Mouse (Mus musculus) ZHBTc4 (cell line): ENCODE measurements around the gene Kin.
A peak's percentile ranks its signal among the peaks of the same experiment; 100 is the strongest.

Experiments used
- DNase-seq: peaks from one replicate; pipeline ENCODE4 v3.0.0-alpha.2; 2011; ENCODE audit warnings: low read depth, low spot score

Kin gene

DNA sequence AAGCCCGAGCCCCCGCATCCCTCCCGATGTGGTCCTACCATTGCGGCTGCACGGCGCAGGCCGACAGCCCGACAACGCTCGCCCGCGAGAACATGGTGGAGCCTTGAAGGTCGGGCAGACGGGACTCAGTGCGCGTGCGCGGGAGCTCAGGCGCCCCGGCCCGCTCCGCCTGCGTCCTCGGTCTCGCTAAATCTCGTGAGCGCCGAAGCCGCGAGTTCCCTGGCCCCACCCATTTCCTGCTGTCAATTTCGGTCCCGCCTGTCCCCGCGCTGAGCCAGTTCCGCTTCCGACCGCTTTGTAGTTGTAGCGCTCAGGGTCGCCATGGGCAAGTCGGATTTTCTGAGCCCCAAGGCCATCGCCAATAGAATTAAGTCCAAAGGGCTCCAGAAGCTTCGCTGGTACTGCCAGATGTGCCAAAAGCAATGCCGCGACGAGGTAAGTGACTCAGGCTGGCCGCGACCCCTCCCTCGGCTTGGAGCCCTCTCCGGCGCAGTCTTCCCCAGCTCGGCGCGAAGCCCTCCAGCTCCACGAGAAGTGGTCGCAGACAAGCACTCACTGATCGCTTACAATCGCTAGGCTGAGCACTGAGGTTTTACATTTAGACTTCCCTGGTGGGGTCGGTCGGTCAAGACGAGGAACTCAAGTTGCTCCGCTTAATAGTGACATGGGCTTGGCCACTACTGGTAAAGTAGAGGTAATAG is at the start of gene Kin, which contains the start of gene Atp5c1:
TSS of gene Kin (plus strand) at position 284 of the 701 bp plus-strand sequence.
TSS of gene Atp5c1 (minus strand) at position 201 of the 701 bp plus-strand sequence.
- DNase-seq, result peak; percentile 99

DNA sequence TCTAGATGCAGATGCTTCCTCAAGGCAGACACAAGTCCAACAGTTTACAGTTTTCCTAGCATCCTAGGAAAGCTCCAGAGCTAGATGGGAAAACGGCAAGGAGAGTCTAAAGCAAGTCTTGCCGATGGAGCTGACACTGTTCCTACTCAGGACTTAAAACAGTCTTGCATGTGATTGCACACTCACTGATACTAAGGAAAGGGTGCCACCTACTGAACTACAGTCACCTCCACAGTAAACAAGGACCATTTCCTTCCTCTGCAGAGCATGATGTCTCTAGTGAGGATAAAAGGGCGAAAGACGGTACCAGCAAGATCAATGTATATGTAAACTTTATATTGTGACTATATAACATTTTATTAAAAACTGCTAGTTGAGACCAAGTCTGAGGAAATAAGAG is 46.7 kb upstream of the Kin start:
- DNase-seq, result no peak

DNA sequence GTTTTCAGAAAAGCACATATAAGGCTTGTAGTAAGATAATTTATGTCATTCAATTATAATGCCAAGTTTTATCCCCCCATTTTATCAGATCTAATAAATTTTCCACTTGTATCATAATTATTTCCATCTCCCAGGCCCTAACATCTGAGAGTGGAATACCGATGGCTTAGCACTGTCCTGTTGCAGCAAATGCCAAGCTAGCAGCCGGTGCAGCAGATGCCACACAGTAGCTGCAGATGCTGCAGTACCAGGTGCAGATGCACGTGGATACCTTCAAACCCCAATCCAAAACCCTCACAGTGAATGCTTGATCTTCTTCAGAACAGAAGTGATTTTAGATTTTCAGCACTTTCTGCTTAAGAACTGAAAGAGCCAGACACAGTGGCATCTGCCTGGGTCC is 45.4 kb upstream of the Kin start:
- no peak for DNase-seq

DNA sequence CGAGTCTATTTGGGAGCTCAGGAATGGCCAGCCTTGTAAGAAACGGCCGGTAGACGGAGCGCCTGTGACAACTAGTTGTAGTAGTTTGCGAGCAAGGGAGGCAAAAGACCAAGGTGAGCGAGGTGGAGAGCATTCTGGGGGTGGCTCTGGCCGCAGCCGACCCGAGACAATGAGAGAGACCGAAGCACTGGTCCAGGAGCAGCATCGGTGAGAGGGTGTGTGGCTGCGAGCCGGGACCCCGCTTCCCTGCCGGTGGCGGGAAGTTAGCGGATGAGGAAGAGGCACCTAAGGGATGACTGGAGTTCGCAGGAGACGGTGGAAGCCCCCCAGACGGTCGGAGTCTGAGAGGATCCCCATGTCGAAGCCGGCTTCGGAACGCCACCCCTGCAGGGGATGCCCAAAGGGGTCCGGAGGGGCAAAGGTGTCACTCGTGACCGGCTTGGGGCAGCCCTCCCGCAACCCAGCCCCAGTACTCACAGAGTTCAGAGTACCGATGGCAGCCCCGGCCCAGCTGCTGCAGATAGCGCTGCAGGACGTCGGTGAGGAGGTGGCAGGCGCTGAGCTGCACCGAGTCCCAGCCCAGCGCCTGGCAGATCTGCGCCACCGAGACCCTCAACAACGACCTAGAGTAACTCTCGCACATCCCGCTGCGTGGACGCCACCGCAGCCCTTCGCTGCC is 32.5 kb upstream of the Kin start:
- peak; percentile 43 for DNase-seq

DNA sequence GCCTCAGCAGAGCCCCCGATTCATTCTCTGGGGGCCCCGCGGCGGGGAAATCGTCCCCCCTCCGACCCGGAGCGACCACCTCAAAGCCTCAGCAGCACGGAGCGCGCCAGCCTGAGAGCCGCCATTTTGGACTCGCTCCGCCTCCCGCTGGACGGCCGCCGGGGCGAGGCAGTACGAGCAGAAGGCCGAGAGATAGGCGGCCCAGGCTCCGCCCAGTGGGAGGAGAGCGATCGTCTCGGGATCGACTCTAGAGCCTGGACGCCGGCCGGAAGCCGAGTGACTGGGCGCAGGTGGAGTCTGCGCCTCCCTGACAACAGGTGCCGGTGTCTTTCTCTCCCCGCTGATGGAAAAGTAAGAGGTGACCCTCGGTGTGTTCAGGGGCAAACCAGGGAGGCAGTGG is 31.9 kb upstream of the Kin start, which contains the start of gene Taf3:
TSS of gene Taf3 (minus strand) at position 136 of the 400 bp plus-strand sequence.
- DNase-seq, result peak; percentile 98

DNA sequence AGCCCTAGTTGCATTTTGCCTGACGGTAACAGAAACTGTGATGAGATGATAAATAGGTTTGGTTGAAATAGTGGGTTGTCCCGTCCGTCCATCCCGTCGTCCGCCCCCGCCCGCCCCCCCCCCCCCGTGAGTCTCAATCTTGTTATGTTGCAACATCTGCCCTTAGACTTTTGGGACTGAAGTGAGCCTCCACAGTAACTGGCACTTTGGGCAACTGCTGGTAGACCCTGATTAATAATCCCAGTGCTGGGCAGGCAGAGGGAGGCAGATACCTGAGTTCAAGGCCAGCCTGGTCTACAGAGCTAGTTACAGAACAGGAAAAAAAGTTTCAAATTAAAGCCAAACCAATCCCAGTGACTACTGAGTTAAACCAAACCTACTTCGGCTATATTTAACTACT is 30.9 kb upstream of the Kin start:
- DNase-seq, result no peak

DNA sequence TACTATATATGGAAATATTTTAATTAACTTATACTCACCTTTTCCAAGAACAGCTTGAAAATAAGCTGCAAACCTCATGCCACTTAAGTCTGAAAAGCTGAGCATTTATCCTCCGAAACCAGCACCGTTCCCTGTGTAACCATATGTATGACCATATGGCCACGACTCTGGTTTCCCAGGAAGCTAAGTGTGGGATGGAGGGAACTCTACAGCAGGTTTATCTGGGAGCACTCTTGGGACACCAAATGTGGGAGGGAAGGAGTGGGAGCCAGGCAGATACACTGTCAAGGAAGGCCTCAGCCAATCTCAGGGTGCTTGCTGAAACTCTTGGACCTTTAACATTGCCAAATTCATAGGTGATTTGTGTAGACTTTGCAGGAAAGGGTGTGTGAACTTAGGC is 29.5 kb upstream of the Kin start:
- no peak for DNase-seq

DNA sequence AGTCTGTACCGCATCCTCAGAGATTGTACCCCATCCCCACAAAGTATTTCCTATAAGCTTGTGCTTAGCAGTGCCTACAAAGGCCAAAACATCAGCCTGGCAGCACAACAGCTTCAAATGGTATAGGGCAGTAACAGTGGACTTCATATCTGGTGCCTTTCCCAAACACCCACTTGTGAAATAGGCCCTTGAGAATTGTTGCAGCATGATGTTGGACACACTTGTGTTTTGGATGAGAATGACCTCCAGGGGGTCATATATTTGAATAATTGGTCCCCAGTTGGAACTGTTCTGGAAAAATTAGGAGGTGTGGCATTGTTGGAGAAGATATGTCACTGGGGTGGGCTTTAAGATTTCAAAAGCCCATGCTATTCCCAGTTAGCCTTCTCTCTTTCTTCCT is 28.4 kb upstream of the Kin start:
- no peak for DNase-seq

DNA sequence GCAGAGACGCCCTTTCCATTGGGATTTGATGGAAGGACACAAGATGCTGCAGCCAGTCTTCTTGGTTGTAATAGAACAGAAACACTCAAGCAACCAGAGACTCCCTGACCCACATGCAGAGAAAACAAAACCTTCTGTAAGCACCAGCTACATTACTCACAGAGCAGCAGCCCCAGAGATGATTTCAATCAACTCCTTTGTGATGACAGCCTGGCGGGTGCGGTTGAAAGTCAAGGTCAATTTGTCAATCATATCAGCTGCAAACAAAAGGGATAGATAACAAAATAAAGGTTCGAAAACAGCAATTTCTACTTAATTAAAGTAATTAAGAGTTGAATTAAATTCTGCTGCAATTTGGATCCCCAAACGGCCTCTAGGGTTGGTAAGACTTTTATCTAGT is 21.6 kb upstream of the Kin start:
- no peak for DNase-seq

DNA sequence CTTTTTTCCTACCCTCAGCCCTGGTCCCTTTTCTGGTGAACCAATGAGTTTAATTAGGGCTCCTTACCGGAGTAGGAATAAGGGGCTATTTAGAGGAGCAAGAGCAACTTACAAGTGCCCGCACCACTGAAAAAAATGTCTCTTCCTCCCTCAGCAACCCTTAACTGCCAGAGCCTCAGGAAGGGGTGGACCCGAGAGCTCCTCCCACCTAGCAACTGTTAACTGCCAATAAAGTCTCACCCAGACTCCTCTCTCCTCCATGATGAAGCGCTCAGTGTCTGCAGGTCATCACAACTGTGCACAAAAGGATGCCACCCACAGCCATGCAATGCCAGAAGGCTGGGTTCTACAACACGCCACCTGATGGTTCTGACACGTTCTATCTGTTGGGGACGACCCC is 8.6 kb upstream of the Kin start:
- peak; percentile 35 for DNase-seq

DNA sequence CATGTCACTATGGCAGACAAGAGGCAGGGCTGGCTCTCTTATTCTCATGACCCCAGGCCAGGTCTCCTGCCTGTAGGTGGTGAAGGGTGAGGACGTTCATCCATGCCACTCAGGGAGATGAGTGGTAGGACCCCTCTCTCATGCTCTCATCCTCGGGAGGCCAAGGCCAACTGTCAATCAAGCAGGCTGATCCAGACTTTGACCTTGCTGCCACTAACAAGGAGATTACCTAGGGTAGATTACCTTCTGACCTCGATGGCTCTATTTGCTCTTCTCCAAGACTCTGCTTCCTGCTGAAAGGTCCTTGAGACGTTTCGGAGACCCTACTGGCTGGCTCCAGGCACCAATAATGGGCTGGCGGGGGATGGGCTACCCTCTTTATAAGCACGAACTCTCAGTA is 5.9 kb upstream of the Kin start:
- no peak for DNase-seq

DNA sequence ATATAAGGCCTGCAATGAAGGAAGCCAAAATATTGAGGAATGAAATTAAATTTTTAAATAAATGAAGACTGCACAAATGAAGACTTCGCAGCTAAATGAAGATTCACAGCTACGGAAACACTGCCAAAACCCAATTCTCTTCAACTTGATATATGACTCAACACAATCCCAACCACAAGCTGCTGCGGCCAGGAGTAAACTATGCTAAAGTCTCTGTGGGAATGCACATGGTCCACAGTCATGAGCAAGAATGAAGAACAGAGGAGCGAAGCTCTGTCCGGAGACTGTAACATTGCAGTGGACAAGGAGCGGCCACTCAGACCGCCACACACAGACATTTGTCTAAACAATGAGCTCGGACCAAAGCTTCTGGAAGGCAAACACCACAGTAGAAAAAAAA is 3.7 kb upstream of the Kin start:
- DNase-seq, result no peak

DNA sequence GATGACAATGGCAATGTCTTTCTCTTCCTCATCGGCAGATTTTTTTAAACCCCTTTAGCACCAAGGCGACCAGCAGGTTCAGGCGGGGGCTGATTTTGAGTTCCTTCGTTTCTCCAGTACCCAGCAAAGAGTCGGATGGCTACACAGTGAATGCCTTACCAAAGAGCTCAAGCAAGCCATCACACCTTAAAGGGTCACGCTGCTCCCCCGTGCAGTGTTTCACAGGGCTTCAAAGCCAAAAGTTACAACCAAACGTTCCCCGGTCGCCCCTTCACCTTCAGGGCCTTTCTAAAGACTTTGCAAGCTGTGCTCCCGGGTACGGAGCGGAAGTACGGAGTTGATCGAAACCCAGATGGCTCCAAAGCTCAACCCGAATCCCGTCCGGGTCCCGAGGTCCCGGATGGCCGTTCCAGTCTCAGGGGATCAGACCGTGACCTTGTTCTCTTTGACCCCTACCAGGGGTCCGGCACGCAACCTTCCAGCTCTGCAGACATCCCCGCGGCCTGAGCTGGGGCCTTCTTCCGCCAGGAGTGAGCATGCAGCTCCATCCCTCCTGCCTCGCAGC is 566 bp upstream of the Kin start:
- peak; percentile 14 for DNase-seq

DNA sequence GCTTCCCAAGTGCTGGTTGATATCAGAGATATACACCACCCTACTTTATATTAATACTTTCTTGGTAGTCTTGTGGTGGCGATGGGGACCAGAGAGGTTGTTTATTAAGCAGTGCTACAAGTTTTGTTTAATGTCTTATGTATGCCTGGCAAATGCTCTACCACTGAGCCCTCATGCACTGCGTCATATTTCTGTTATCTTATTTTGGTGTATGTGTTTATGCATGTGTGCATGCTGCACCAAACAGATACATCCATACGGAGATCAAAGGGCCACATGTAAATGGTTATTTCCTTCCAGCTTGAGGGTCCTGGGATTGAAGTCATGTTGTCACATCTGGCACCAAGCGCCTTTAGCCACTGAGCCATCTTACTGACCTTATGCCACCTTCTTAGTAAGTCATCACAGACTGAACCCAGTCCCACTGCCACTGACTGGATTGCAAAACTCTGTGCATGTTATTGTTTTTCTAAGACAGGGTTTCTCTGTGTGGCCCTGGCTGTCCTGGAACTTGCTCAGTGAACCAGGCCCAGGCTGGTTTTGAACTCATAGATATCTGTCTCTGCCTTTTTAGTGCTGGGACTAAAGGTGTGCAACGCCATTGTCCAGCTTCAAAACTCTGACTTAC is 1.2 kb downstream of the Kin start:
- no peak for DNase-seq

DNA sequence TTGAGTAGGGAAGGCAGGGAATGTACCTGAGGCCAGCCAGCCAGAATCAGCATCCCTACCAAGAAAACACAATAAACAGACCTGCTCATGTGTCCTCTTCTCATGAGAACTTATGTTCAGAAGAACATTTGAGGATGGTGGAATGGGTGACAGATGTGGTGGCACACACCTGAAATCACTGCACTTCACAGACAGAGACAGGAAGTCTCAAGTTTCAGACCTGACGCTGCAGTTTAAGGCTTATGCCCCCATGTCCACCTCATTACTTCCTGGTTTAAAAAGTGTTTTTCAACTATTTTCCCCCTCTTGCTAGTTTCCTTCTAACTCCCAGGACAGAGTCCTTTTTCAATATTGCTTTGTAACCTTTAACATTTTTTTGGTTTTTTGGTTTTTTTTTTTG is 2.3 kb downstream of the Kin start:
- no peak for DNase-seq

DNA sequence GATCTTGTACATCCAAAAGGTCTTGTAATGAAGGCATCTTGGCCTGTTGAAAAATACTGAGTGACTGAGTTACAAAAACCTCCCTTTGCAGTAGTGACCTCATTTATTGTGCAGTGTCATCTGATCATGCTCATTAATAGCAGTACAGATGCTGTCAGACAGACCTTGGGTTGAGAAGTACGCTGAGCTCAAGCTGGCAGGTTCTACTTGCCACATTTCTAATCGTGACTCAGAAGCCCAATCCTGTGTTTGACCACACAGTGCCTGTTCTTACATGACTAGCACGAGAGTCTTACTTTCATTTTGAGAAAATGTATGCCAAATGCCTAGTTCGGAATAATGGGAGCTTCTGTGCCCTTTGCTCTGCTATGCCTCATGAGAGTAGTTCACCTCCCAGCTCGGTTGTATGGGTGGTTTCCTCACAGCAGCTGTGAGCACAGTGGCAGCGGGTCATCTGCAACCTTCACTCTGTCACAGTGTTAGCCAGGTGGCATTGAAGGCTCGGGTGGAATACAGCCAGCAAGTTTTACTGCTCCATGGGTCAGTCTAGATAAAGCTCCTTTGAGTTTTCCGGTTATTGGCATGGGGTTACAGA is 7.0 kb downstream of the Kin start:
- no peak for DNase-seq

DNA sequence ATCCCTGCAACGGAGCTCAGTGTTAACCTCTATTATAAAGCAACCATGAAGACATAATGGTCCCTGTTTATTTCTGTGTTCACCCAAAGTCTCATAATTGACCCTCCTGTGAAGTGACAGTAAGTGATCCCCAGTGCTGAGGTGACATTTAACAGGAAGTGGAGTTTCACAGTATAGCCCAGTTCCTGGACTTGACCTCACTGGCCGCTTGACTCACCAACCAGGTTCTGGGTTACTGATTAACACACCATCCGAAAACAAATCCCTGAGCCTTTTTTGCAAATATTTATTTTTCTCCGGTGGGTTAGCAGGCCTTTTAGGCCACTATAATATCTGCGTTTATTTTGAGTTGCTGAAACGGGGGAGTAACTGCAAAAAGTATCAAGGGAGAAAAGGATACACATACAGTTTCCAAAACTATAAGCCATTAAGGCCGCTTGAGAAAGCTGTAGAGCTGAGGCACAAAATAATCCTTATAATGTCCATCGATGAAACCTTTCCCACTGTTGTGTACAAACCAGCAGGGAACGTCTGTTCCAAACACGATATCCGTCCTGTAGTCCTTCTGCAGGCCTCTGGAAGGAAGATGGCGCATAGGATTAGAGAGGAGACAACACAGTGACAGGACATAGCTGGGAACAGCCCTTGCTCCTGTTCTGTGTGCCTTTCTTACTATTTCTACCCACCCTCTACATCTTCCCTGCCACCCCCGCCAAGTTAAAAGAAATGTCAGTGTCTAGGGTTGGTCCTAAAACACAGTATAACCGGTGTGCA is 14.1 kb downstream of the Kin start:
- no peak for DNase-seq

DNA sequence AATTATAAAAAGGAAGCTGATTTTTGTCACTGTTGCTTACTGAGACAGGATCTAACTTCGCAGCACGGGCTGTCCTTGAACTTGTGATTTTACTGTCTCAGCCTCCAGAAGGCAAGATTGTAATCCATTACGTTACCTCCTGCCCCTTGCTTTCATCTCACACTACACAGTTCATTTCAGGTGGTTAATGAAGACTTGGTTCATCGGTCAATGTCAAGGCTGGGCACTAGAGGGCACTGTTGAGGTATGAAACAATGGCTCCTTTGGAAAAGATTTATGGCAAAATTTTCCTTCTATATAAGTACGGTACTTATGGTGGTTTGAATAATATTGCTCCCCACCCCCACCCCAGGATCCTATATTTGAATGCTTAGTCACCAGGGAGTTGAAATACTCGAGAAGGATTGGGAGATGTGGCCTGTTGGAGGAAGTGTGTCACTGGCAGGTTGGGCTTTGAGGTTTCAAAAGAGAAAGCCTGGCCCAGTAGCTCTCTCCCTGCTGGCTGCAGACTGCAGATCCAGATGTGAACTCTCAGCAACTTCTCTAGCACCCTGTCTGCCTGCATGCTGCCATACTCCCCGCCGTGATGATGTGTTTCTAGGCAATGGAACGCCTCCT is 18.3 kb downstream of the Kin start:
- DNase-seq, result peak; percentile 60

DNA sequence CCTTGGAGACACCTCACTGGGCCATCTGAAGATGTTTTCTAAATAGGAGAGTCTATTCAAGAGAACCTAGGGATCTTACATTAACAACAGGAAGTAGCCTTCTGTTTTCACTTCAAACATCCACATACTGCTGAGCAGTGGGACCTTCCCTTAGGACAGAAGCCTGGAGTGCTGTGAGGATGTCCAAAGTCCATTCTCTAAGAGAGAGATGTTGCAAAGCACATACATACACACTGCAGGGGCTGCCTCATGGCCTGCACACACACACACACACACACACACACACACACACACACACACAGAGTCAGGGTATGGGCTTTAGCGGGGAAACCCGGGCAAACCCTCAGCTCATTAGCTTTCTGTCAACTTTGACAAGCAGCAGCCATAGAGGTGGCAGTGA is 20.1 kb downstream of the Kin start:
- DNase-seq, result no peak

DNA sequence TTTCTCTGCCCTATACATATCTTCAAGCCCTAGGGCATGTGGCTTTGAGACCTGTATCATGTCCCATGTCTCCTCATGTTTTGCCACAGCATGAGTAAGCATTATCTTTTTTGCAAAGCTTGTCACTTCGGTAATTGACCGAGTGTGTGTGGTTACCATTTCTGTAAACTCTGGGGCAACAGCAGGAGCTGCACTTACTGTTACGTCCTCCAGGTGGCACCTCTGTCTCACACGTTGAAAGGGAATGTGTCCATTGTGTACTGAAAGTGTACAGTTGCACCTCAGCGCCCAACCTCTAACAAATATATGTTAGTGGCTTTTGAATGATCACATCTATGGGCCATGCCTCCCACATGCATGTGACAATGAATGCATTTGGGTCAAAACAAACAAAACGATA is 20.8 kb downstream of the Kin start:
- peak; percentile 73 for DNase-seq
